Mouse (Mus musculus): ENCODE results near the gene Osgep. TPM values are rescaled to one million over a fixed set of nuclear protein-coding genes. Genes with fewer than 3 reads are reported as not detected.
"Not testable (repeated sequence)": the region's sequence is repeated elsewhere in the genome, so short reads cannot be mapped to it uniquely, and the experiment has no call there.

Osgep gene
- polyA plus RNA-seq, 1 experiment from 2014 or later, result 116 TPM

DNA sequence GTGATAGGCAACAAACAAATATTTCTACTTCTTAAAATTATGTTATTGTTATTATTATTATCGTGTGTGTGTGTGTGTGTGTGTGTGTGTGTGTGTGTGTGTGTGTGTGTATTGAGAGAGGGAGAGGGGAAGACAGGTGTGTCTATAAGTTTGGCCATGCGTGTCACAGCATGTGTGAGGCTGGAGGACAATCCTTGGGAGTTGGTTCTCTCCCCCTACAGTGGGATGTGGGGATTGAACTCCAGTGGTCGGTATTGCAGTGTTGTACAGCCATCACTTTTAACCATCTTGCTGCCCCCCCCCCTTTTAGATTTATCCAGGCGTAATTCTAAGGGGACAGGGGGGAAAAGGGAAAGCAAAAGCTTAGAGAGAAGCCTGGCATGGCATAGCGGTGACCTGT lies 56.0 kb downstream of the Osgep start:
- no peak for ATAC-seq (ENCODE audit: low FRiP score)
- no peaks in the 10 kb centered on the region for H3K36me3 ChIP-seq
- 94% methylated on average over 5 of the region's 5 CpGs for whole genome bisulfite sequencing
- peaks cover 7% of the 10 kb centered on the region for H3K4me1 ChIP-seq (replicated peaks)
- no peak overlapping the region for H3K27ac ChIP-seq
- no peaks in the 10 kb centered on the region for H3K27me3 ChIP-seq
- no peak overlapping the region for H3K9ac ChIP-seq
- H3K9me3 ChIP-seq, result no peaks in the 10 kb centered on the region
- no peak overlapping the region for H3K4me3 ChIP-seq
- H3K4me2 ChIP-seq, result no peak overlapping the region

DNA sequence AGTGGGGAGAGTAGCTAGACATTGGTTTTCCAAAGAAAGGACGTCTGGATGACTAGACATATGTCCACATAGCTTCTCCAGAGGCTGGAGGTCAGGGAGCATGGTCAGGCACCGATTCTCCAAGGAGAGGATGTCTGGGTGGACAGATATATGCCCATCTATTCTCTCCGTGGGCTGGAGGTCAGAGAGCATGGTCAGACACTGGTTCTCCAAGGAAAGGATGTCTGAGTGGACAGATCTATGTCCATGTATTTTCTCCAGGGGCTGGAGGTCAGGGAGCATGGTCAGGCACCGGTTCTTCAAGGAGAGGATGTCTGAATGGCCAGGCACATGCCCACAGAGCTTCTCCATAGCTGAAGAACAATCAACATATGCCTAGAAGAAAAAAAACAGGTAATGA lies 56.5 kb downstream of the Osgep start:
- WGBS, result 81% methylated on average over 4 of the region's 4 CpGs
- Histone ChIP-seq H3K4me1 (replicated peaks) (peaks cover 7% of the 10 kb centered on the region), H3K9me3 (no peaks in the 10 kb centered on the region), H3K36me3 (no peaks in the 10 kb centered on the region), H3K4me3 (no peak overlapping the region), H3K27me3 (no peaks in the 10 kb centered on the region), H3K27ac (no peak overlapping the region), H3K9ac (no peak overlapping the region), H3K4me2 (no peak overlapping the region)
- ATAC-seq (ENCODE audit: low FRiP score), result no peak

DNA sequence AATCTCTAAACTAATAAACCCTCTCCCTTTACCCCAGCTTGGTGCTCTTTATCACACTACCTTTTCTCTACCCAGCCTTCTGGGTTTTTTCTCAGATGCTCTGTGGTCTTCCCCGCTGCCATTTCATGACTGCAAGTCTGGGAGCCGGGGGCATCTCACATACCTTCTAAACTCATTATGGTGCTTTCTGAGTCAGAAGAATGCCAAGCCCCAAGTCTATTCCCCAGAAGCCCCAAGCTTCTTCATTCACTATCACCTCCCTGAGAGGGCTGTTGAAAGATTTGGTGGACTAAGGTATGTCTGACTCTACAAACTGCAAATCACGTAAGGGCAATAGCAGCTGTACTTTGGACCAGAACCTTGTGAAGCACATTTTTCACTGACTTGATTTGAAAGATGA lies 57.7 kb downstream of the Osgep start:
- H3K9me3 ChIP-seq, result no peaks in the 10 kb centered on the region
- no peaks in the 10 kb centered on the region for H3K27me3 ChIP-seq
- ATAC-seq (ENCODE audit: low FRiP score), result no peak
- H3K9ac ChIP-seq, result no peak overlapping the region
- H3K27ac ChIP-seq, result no peak overlapping the region
- H3K4me2 ChIP-seq, result no peak overlapping the region
- no peak overlapping the region for H3K4me3 ChIP-seq
- H3K4me1 ChIP-seq (replicated peaks), result peaks cover 7% of the 10 kb centered on the region
- H3K36me3 ChIP-seq, result no peaks in the 10 kb centered on the region
- WGBS, result 92% methylated on average over 3 of the region's 3 CpGs

DNA sequence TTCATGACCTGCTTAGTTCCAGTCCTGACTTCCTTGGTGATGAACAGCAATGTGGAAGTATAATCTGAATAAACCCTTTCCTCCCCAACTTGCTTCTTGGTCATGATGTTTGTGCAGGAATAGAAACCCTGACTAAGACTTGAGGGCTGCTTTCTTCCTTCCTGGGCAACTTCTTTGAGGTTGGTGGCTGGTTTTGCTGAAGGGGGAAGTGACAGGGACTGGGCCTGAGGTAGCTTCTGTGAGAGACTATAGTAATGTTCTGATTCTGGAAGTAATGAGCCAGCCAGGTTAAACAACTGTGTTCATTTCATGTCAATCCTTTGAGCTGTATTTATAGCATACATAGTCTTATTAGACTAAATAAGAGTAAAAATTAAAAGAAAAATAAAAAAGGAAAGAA lies 59.7 kb downstream of the Osgep start:
- H3K27me3 ChIP-seq; H3K4me3 ChIP-seq; H3K4me1 ChIP-seq (replicated peaks); H3K9ac ChIP-seq; H3K9me3 ChIP-seq; ATAC-seq (ENCODE audit: low FRiP score); H3K4me2 ChIP-seq; H3K27ac ChIP-seq; H3K36me3 ChIP-seq: not testable (repeated sequence)

DNA sequence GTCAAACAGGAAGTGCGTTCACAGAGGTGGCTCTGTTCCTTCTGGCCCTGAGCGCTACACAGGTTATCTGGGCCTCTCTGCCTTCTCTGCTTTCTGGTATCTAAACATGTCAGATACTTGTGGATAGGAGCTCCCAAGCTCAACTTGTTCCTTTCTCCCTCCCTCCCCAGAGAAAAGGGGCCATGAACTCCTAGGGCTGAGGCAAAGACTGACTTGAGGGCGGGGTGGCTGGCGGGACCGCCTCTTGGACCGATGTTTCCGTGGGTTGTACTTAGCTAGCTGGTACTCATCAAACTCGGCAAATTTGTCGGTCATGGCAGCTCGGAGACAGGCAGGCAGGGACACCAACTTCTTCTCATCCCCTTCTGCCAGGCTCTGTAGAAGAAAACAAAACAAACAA lies 62.1 kb downstream of the Osgep start:
- Histone ChIP-seq H3K9me3 (no peaks in the 10 kb centered on the region), H3K9ac (no peak overlapping the region), H3K27me3 (no peaks in the 10 kb centered on the region), H3K36me3 (peaks cover 4% of the 10 kb centered on the region; the same call in 1 of the 2 replicates), H3K4me1 (replicated peaks) (no peaks in the 10 kb centered on the region), H3K4me3 (no peak overlapping the region), H3K27ac (no peak overlapping the region), H3K4me2 (no peak overlapping the region)
- no peak for ATAC-seq (ENCODE audit: low FRiP score)
- 94% methylated on average over 10 of the region's 10 CpGs for WGBS

Other genes with a start within 250 kb of the Osgep start
- not detected in 2 replicates for gene Olfr747, start 231.7 kb downstream of the Osgep start, polyA plus RNA-seq (2015; fragmentation: Nextera tagmentation; extraction: Ambion mirVana)
- gene Olfr748, start 217.5 kb downstream of the Osgep start, polyA plus RNA-seq (2015; fragmentation: Nextera tagmentation; extraction: Ambion mirVana), result not detected in 2 replicates
- gene Olfr749, start 179.8 kb downstream of the Osgep start, polyA plus RNA-seq (2015; fragmentation: Nextera tagmentation; extraction: Ambion mirVana), result not detected in 2 replicates
- 121 and 133 TPM in 2 replicates for gene Ttc5, start 139.4 kb downstream of the Osgep start, polyA plus RNA-seq (2015; fragmentation: Nextera tagmentation; extraction: Ambion mirVana)
- not detected in 2 replicates for gene Ccnb1ip1, start 117.2 kb downstream of the Osgep start, polyA plus RNA-seq (2015; fragmentation: Nextera tagmentation; extraction: Ambion mirVana)
- 42.0 and 44.0 TPM in 2 replicates for gene Parp2, start 117.1 kb downstream of the Osgep start, polyA plus RNA-seq (2015; fragmentation: Nextera tagmentation; extraction: Ambion mirVana)
- gene Tep1, start 54.3 kb downstream of the Osgep start, polyA plus RNA-seq (2015; fragmentation: Nextera tagmentation; extraction: Ambion mirVana), result 2.5 and 3.2 TPM in 2 replicates
- gene Klhl33, start 27.4 kb downstream of the Osgep start, polyA plus RNA-seq (2015; fragmentation: Nextera tagmentation; extraction: Ambion mirVana), result 0.83 and 1.3 TPM in 2 replicates
- 225 and 228 TPM in 2 replicates for gene Apex1, start 75 bp upstream of the Osgep start, polyA plus RNA-seq (2015; fragmentation: Nextera tagmentation; extraction: Ambion mirVana)
- gene Pip4p1, start 6.0 kb upstream of the Osgep start, polyA plus RNA-seq (2015; fragmentation: Nextera tagmentation; extraction: Ambion mirVana), result 79.0 and 87.9 TPM in 2 replicates
- 24.9 and 27.0 TPM in 2 replicates for gene Pnp, start 6.2 kb upstream of the Osgep start, polyA plus RNA-seq (2015; fragmentation: Nextera tagmentation; extraction: Ambion mirVana)
- not detected in 2 replicates for gene Gm49342, start 19.6 kb upstream of the Osgep start, polyA plus RNA-seq (2015; fragmentation: Nextera tagmentation; extraction: Ambion mirVana)
- gene Pnp2, start 31.1 kb upstream of the Osgep start, polyA plus RNA-seq (2015; fragmentation: Nextera tagmentation; extraction: Ambion mirVana), result 0.57 and 0.60 TPM in 2 replicates
- not detected in 2 replicates for gene Rnase10, start 82.9 kb upstream of the Osgep start, polyA plus RNA-seq (2015; fragmentation: Nextera tagmentation; extraction: Ambion mirVana)
- gene Rnase9, start 117.0 kb upstream of the Osgep start, polyA plus RNA-seq (2015; fragmentation: Nextera tagmentation; extraction: Ambion mirVana), result not detected in 2 replicates
- not detected in 2 replicates for gene Rnase11, start 125.3 kb upstream of the Osgep start, polyA plus RNA-seq (2015; fragmentation: Nextera tagmentation; extraction: Ambion mirVana)
- not detected in 2 replicates for gene Rnase12, start 132.8 kb upstream of the Osgep start, polyA plus RNA-seq (2015; fragmentation: Nextera tagmentation; extraction: Ambion mirVana)
- gene Olfr750, start 149.5 kb upstream of the Osgep start, polyA plus RNA-seq (2015; fragmentation: Nextera tagmentation; extraction: Ambion mirVana), result 0.05 TPM in 1 of 2 replicates, not detected in the other
- gene Rnase4, start 166.2 kb upstream of the Osgep start, polyA plus RNA-seq (2015; fragmentation: Nextera tagmentation; extraction: Ambion mirVana), result 15.3 and 17.5 TPM in 2 replicates
- 4.1 and 4.4 TPM in 2 replicates for gene Ang, start 166.3 kb upstream of the Osgep start, polyA plus RNA-seq (2015; fragmentation: Nextera tagmentation; extraction: Ambion mirVana)
- not detected in 2 replicates for gene Eddm3b, start 189.5 kb upstream of the Osgep start, polyA plus RNA-seq (2015; fragmentation: Nextera tagmentation; extraction: Ambion mirVana)
- gene Rnase6, start 199.0 kb upstream of the Osgep start, polyA plus RNA-seq (2015; fragmentation: Nextera tagmentation; extraction: Ambion mirVana), result 0.25 and 0.47 TPM in 2 replicates
- gene Rnase1, start 221.9 kb upstream of the Osgep start, polyA plus RNA-seq (2015; fragmentation: Nextera tagmentation; extraction: Ambion mirVana), result 0.60 TPM in 1 of 2 replicates, not detected in the other
- not detected in 2 replicates for gene Rnase2b, start 237.4 kb upstream of the Osgep start, polyA plus RNA-seq (2015; fragmentation: Nextera tagmentation; extraction: Ambion mirVana)

All from hindbrain, embryonic 13.5 days (tissue).